Mouse (Mus musculus) bone marrow macrophage, adult 2 months (primary cell): ENCODE results near the gene Dmpk.

Experiments used
- CTCF ChIP-seq: IDR thresholded peaks from 2 replicates; pipeline ENCODE4 v1.5.1; 2012; ENCODE audit warnings: low read depth, mild to moderate bottlenecking, low read length, moderate library complexity
- POLR2A ChIP-seq: IDR thresholded peaks from 2 replicates; pipeline ENCODE4 v1.6.1; 2012; ENCODE audit warnings: mild to moderate bottlenecking, low read depth, low read length, borderline replicate concordance

DNA sequence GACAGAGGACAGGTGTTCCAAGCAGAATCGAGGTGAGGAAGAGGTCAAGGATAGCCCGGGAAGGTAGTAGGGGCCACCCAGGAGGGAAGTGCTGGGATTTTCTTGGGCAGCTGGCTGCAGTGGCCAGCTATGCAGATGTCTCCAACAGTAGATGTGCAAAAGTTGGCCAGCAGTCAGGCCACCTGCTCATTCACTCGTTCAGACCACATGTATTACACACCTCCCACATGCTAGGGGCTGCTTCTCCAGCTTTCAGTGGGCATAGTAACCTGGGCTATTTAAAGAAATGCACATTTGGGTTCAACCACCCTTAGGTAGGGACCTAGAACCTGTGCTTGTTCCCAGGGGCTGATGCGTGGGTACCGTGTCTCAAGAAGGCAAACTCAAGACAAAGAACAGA, 44.1 kb downstream of the Dmpk start:
- TF ChIP-seq CTCF, result no peak
- TF ChIP-seq POLR2A, result no peak
